Mouse (Mus musculus): ENCODE data around the gene Eml2.

- no peak for TF ChIP-seq GATA1 (IDR thresholded peaks at IDR 0.05; ENCODE audit: borderline replicate concordance, low read length)
- no peak for TF ChIP-seq FLI1 (IDR thresholded peaks at IDR 0.05; ENCODE audit: low read length)
These were observed 25.4 kb downstream of the Eml2 start for GRCm38 (mm10) chr7:19201660-19202059.

Measured in megakaryocyte, embryonic 14.5 days (primary cell).